Mouse (Mus musculus) CD4-positive naive resting alpha-beta T cell, adult 76 days (primary cell): ENCODE results near the gene Fam228b. TPM values are rescaled to one million over a fixed set of nuclear protein-coding genes. Genes with fewer than 3 reads are reported as not detected.

Source experiments
- total RNA-seq: library from RNA; stranded (reverse); gene quantifications from one replicate; pipeline ENCODE4 v1.2.4, GENCODE M21; 2023

Fam228b gene
- total RNA-seq, result 4.7 TPM

DNA sequence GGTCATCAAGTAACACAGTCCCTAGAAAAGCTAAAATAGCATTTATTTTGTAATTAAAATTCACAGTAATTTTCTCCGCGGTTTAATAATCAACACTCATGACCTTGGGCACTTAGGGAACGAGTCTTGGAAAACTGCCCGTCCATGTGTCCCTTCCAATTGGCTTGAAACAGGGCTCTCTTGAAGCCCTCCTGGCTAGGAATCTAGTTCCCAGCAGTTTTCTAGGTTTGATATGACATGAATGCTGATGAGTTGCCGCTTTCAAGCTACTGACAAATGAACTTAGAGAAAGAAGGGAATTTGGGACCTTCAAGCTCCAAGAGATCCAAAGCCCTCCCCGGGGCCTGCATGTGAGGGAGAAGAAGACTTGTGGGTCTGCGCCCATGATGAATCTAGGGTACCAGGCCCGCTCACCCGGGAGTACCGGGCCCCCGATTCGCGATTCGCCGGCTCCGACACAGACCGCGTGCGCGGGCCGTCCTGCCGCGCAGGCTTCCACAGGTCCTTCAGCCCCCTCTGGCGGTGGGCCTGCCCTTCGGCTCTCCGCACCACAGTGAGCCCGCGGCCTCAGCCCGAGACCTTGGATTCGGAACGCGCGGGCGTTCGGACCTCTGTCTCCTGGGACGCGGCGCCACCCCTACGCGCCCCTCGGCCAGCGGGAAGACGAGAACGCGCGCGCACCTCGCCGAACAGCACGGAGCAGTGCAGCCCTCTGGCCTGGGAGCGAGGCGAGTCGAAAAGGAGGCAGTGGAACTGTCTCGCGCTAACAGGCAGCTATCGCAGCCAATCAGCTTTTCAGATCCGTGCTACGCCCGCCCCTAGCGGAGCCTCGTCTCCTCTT lies at the start of gene Fam228b, which contains the start of gene Pfn4:
Fam228b (minus strand) TSS at position 776 of the 841 bp plus-strand sequence.
Pfn4 (plus strand) TSS at position 531 of the 841 bp plus-strand sequence.

GRCm38 (mm10) chr12:4817361-4818101 lies 48.5 kb upstream of the Fam228b start, which contains the start of gene Sf3b6:
TSS of gene Sf3b6 (plus strand) at chr12:4817544.

DNA sequence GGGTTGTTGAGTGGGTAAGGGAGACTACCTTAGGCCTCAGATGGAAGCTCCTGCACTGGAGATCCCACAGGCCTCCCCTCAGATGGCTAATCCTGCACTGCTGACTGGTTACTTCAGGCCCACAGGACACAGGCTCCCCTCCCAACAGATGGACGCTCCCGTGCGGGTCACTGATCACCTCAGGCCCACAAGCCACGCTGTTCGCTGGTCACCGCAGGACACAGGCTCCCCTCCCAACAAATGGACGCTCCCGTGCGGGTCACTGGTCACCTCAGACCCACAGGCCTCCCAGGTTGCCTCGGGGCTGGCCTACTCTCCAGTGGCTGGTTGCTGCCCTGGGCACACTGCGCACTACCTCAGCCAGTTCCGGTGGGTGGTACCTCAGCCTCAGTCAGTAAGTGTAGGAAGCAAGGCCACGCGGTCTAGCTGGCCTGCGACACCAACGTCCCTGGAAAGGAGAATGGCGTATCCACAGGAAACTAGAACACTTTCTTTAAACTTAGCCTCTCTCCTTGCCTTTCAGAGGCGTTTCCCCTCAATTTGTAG lies 31.0 kb downstream of the Fam228b start, which contains the start of gene Fam228a:
Fam228a (minus strand) TSS at position 400 of the 546 bp plus-strand sequence.

Other genes starting within 250 kb of the Fam228b start
- 196 TPM for gene Itsn2, start 176.6 kb downstream of the Fam228b start, total RNA-seq
- not detected for gene Gm3625, start 176.3 kb downstream of the Fam228b start, total RNA-seq
- not detected for gene Fam228a, start 30.8 kb downstream of the Fam228b start, total RNA-seq
- gene Pfn4, start 245 bp downstream of the Fam228b start, total RNA-seq, result 1.5 TPM
- gene Sf3b6, start 48.3 kb upstream of the Fam228b start, total RNA-seq, result 154 TPM
- not detected for gene Fkbp1b, start 72.3 kb upstream of the Fam228b start, total RNA-seq
- 12.6 TPM for gene Wdcp, start 74.0 kb upstream of the Fam228b start, total RNA-seq
- 2.7 TPM for gene Mfsd2b, start 105.1 kb upstream of the Fam228b start, total RNA-seq
- 26.4 TPM for gene Ubxn2a, start 138.4 kb upstream of the Fam228b start, total RNA-seq
- 82.0 TPM for gene Atad2b, start 148.1 kb upstream of the Fam228b start, total RNA-seq